Mouse (Mus musculus) liver, adult 2 months (tissue): ENCODE data around the gene Cited4. TPM values are rescaled to one million over a fixed set of nuclear protein-coding genes. Genes with fewer than 3 reads are reported as not detected.

Experiments
- DNase-seq: peaks from one replicate; pipeline ENCODE4 v3.0.0-alpha.2; 2011; ENCODE audit warnings: low read depth, low spot score; ENCODE audit errors: extremely low read depth
- H3K27ac ChIP-seq: fragments of 200-500 bp; replicated peaks from 2 replicates; pipeline ENCODE4 v1.5.1; 2012; ENCODE audit warnings: low read depth, mild to moderate bottlenecking, control low read depth, inconsistent platforms, low read length; ENCODE audit not compliant: insufficient read depth
- H3K27me3 ChIP-seq: fragments of 200-500 bp; 2 replicates; pipeline ENCODE4 v1.6.1; 2012; ENCODE audit warnings: mild to moderate bottlenecking, moderate library complexity, low read length, inconsistent platforms; ENCODE audit not compliant: control insufficient read depth, insufficient read depth
- H3K36me3 ChIP-seq: fragments of 200-500 bp; 2 replicates; pipeline ENCODE4 v1.6.1; 2012; ENCODE audit warnings: low read length, inconsistent platforms; ENCODE audit not compliant: control insufficient read depth, insufficient read depth
- H3K4me1 ChIP-seq: fragments of 200-500 bp; 2 replicates; pipeline ENCODE4 v1.6.1; 2011; ENCODE audit warnings: low read length; ENCODE audit not compliant: control insufficient read depth, insufficient read depth
- H3K4me3 ChIP-seq: fragments of 200-500 bp; 2 replicates; pipeline ENCODE4 v1.5.1; 2011; ENCODE audit warnings: low read depth, mild to moderate bottlenecking, control low read depth, low read length, moderate library complexity; ENCODE audit not compliant: insufficient read depth
- H3K79me2 ChIP-seq: fragments of 200-500 bp; 2 replicates; pipeline ENCODE4 v1.6.1; 2012; ENCODE audit warnings: inconsistent platforms, mild to moderate bottlenecking, low read length, moderate library complexity; ENCODE audit not compliant: control insufficient read depth, insufficient read depth
- H3K9ac ChIP-seq: fragments of 200-500 bp; 2 replicates; pipeline ENCODE4 v1.6.1; 2012; ENCODE audit warnings: low read depth, mild to moderate bottlenecking, control low read depth, inconsistent platforms, low read length
- CTCF ChIP-seq: fragments of 200-500 bp; IDR thresholded peaks from 2 replicates; pipeline ENCODE4 v1.5.1; 2011; ENCODE audit warnings: low read depth, low read length, control low read depth
- POLR2A ChIP-seq: fragments of 200-500 bp; IDR thresholded peaks from 2 replicates; pipeline ENCODE4 v1.6.1; 2011; ENCODE audit warnings: low read length, control low read depth; ENCODE audit not compliant: insufficient read depth; ENCODE audit errors: extremely low read depth
- WGBS: fragments of 180-500 bp; shearing (Covaris S2); methylation state at CpG from one replicate; pipeline ENCODE4 v1.1.7; 2018; 5-methylcytosine and 5-hydroxymethylcytosine counted together
- polyA plus RNA-seq: library from polyadenylated mRNA; depleted of rRNA; stranded (reverse); fragments of >200 nt; gene quantifications from 2 replicates; pipeline ENCODE4 v1.2.3, GENCODE M21; 2012
- total RNA-seq: library from RNA; depleted of rRNA; stranded (reverse); fragments of >200 nt; gene quantifications from 2 replicates; pipeline ENCODE4 v1.2.3, GENCODE M21; 2014

Cited4 gene
- total and polyA plus RNA-seq, 2 experiments: 0.09 to 0.93 TPM

DNA sequence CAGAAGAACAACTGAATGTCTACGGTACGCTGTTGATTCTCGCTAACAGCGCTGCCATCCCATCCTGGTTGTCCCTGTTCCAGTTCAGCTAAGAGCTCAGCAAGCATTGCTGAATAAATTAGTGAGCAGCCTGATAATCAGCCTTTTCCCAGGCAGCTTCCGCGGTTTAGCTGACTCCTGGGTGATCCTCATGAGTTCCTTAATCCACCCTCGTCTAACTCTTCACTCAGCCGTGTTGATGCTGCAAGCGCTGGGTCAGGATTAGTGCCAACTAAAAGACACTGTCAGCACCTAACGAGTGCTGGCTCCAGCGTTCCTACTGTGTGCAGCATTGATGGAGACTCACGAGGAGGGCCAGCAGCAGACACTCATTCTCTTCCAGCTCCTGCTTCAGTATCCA lies 4.7 kb downstream of the Cited4 start:
- Histone ChIP-seq H3K27me3 (no peaks in the 10 kb centered on the region), H3K9ac (no peak overlapping the region), H3K27ac (no peak overlapping the region), H3K36me3 (no peaks in the 10 kb centered on the region), H3K4me3 (no peak overlapping the region), H3K79me2 (no peaks in the 10 kb centered on the region), H3K4me1 (peaks cover 4% of the 10 kb centered on the region; the same call in 1 of the 2 replicates)
- TF ChIP-seq POLR2A (no peak), CTCF (no peak)
- DNase-seq: no peak
- 69% methylated on average over 12 of the region's 12 CpGs for WGBS

DNA sequence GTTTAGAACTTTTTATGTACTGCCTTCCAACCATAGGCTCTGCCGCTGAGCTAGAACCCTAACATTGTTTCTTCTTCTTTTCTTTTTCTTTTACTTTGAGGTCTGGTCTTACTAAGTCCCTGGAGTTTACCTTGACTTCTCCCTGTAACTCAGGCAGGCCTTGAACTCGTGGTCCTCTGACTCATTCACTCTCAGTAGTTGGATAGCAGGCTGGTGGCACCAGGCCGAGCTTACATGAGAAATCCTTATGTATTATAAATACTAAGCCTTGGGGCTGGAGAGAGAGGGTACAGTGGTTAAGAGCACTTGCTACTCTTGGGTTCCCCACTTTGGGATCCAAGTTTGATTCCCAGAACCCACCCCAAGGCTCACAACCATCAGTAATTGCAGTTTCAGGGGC lies 7.2 kb downstream of the Cited4 start:
- Histone ChIP-seq H3K27me3 (no peaks in the 10 kb centered on the region), H3K4me3 (no peak overlapping the region), H3K9ac (no peak overlapping the region), H3K27ac (no peak overlapping the region), H3K36me3 (no peaks in the 10 kb centered on the region), H3K4me1 (no peaks in the 10 kb centered on the region), H3K79me2 (no peaks in the 10 kb centered on the region)
- WGBS: 89% methylated on average over 3 of the region's 3 CpGs
- DNase-seq: no peak
- TF ChIP-seq CTCF (no peak), POLR2A (no peak)

DNA sequence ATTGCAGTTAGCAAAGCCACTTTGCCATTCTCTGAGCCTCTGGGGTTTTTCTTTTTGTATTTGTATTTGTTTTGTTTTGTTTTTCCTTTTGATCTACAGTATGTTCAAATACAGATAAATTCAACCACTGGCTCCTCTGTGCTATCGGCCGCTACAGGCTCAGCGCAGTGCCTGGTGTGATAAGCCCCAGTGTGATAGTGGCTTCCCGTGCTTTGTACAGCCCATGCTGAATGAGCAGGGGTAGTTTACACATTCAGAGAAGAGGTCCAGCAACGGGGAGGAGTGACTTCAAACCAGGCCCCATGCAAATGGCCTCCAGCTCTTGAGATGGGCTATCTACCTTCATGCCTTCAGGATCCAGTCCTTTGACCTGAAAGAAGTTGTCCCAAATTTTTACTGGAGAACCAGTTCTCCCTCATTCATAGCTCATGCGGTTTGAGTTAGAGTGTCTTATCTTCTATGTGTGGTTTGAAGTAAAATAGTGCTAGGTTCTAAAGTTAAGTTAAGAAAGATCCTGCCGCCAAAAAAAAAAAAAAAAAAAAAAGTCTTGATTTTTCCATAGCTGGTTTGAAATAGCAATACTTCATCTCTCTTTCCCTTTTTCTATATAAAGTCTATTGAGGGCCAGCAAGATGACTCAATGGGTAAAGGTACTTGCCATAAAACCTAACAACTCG lies 8.5 kb downstream of the Cited4 start:
- Histone ChIP-seq H3K36me3 (no peaks in the 10 kb centered on the region), H3K27me3 (no peaks in the 10 kb centered on the region), H3K9ac (no peak overlapping the region), H3K27ac (no peak overlapping the region), H3K4me3 (no peak overlapping the region), H3K79me2 (no peaks in the 10 kb centered on the region), H3K4me1 (no peaks in the 10 kb centered on the region)
- TF ChIP-seq CTCF (no peak), POLR2A (no peak)
- DNase-seq: no peak
- WGBS: 76% methylated on average over 8 of the region's 8 CpGs

DNA sequence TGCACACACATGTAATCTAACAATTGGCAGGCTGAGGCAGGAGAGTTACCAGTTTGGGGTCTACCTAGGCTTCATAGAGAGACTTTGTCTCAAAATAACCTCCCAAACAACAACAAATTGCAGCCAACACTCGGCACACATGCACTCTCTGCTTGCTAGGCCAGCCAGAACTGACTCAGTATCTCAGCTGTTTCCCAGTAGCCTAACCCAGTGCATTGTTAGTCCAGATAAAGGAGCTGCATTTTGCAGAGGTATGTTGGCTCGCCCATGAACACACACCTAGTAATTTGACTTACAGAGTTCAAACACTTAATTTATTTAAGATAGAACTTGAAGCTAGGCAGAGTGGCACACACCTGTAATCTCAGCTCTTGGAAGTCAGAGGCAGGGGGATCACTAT lies 9.3 kb downstream of the Cited4 start:
- H3K36me3 ChIP-seq: no peaks in the 10 kb centered on the region
- no peak overlapping the region for H3K9ac ChIP-seq
- H3K4me3 ChIP-seq: no peak overlapping the region
- no peak overlapping the region for H3K27ac ChIP-seq
- H3K79me2 ChIP-seq: no peaks in the 10 kb centered on the region
- WGBS: 74% methylated on average over 2 of the region's 2 CpGs
- no peaks in the 10 kb centered on the region for H3K4me1 ChIP-seq
- H3K27me3 ChIP-seq: no peaks in the 10 kb centered on the region
- no peak for TF ChIP-seq CTCF
- no peak for DNase-seq

DNA sequence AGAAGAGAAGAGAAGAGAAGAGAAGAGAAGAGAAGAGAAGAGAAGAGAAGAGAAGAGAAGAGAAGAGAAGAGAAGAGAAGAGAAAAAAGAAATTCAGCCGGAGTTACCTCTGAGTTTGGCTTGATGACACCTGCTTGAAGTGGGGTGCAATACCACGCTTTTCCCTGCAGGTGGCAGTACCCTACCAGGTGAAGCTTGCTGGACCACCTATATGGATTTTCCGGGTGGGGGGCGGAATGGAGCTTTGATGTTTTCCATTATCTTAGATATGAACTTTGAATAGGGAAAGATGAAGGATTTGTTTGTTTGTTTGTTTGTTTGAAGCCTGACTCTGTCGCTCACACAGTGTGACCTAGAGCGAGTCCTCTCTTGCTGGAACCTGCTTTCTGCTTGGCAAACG lies 14.6 kb downstream of the Cited4 start:
- 52% methylated on average over 7 of the region's 7 CpGs for WGBS
- TF ChIP-seq POLR2A (no peak), CTCF (peak; percentile 79)
- Histone ChIP-seq H3K27ac (no peak overlapping the region), H3K4me1 (no peaks in the 10 kb centered on the region), H3K9ac (no peak overlapping the region), H3K79me2 (no peaks in the 10 kb centered on the region), H3K4me3 (no peak overlapping the region), H3K36me3 (no peaks in the 10 kb centered on the region), H3K27me3 (no peaks in the 10 kb centered on the region)
- DNase-seq: peak; percentile 13

DNA sequence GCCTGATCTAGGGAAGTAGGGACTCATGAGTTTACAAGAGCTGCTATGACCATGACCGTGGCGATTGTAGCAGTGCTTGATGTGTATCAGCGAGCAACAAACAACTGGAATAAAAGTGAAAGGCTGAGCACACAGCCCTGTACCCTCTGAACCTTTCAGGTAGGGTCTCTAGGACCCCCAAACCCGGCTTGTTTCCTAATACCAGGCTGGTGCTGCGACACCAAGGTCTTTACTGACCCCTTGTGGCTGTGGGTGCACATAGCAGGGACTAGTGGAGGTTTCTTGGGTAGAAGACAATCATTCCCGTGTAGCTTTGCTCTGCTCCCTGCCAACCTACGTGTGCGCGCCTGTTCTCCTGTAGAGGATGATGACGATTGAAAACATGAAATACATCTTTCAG lies 15.8 kb downstream of the Cited4 start:
- no peak for TF ChIP-seq POLR2A
- peak; percentile 90 for TF ChIP-seq CTCF
- H3K79me2 ChIP-seq: no peaks in the 10 kb centered on the region
- no peaks in the 10 kb centered on the region for H3K4me1 ChIP-seq
- H3K27ac ChIP-seq: no peak overlapping the region
- H3K9ac ChIP-seq: no peak overlapping the region
- peak; percentile 42 for DNase-seq
- H3K27me3 ChIP-seq: no peaks in the 10 kb centered on the region
- WGBS: 47% methylated on average over 10 of the region's 10 CpGs
- no peak overlapping the region for H3K4me3 ChIP-seq
- no peaks in the 10 kb centered on the region for H3K36me3 ChIP-seq
